Mouse (Mus musculus): ENCODE measurements around the gene Mas1. TPM values are rescaled to one million over a fixed set of nuclear protein-coding genes. Genes with fewer than 3 reads are reported as not detected.

The Mas1 gene
- polyA plus RNA-seq (2017; shearing (Covaris generic)) = not detected

GRCm38 (mm10) chr17:12868043-12868442, at the start of gene Mas1:
Gene Mas1, minus strand, starts transcription at chr17:12868143.

DNA sequence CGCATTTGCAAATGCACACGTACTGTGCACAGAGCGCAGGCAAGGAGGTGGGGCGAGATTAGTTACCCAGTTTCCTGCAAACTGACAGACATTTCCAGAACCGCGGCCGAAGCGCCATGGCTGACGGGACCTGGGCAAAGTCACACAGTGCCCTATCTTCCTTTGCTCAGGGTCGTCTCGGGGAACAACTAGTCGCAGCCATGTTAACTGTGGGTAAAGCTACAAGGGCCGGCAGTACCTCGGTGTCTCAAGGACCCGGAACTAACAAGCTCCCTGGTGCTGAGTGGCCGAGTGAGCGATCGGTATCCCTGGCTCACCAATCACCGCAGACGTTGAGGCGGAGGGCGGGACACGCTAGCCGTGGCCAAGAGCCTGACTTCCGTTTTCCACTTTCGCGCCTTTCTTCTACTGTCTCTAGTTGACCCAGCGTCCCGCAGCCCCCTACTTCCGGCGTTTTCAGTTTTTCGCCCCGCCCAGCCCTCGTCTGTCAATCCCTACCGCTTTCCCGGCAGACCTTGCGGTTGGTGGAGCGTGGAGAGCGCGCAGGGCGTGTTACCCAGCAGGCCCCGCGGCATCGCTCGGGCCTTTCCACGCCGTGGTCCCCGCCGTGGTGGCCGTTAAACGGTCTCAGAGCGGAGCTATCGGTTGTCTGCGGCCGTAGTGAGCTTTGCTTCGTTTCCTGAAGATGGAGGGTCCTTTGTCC, 48.1 kb upstream of the Mas1 start, which contains the start of gene Mrpl18:
Gene Mrpl18 (minus strand): TSS at position 465 of the 703 bp plus-strand sequence.

DNA sequence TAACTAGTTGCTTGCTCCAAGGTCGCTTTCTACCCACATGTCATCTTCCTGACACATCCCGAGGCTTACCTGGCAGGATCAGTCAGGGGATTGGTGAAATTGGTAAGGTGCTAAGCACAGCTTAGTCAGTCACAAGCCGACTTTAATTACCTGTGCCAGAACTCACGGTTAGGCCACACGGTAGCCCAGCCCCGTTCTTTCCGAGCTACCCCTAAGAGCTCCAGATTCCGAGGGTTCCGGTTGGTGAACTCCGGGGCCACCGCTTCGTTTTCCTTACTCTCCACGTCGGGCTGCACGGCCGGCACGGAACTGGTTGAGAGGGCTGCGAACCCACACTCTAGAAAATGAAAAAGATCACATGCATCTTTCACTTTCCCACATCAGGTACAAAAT, 47.5 kb upstream of the Mas1 start, which contains the start of gene Tcp1:
Gene Tcp1 (plus strand): TSS at position 214 of the 393 bp plus-strand sequence.

DNA sequence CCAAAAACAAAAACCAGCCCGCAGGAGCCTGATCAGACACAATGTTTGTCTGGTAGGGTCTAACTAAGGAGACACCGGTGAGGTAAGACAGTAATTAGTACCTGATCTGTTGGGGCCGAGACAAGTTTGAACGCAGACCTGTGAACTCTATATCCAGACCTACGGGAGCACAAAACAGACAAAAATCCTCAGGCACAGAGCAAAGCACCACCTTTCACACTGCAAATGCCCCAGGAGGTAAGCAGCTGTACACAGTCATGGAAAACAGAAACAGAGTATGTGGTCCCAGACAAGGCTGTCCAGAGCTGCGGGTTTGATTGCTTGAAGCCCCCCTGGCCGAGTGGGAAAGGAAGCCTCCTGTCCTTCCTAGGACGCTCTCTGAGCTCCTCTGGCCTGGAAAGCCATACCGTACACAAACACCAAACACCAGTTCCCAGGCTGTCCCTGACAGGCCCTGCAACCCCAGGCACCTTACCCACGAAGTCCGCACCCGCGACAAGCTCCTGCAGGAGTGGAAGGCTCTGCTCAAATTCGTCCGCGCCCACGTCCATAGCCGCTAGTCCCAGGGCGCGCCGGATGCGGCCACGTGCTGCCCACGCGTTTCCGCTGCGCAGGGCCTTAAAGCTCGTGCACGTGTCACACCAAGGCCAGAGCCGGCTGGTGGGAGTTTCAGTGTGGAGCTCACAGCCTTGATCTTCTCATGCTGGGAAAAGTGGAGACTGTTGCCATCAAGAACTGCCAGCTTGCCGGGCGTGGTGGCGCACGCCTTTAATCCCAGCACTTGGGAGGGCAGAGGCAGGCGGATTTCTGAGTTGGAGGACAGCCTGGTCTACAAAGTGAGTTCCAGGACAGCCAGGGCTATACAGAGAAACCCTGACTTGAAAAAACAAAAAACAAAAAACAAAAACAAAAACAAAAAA, 41.7 kb upstream of the Mas1 start, which contains the start of gene Pnldc1:
Gene Pnldc1 (minus strand): TSS at position 870 of the 920 bp plus-strand sequence.

DNA sequence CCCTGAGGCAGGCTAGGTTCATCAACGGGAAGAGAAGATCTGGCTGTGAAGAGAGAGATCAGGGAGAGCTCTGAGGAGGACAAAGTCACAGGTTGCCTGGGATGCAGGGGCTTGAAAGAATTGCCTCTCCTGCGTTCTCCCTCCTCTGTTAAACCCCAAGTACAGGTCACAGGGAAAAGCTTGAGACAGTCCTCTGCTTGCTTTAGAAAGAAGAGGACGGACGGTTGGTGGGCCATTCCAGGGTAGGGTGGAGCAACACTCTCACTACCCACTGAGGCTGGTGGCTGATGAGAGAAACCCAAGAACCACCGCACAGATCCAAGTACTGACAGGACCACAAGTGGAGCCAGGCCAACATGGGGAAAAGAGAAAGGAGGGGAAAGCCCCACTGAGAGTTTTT, 7.8 kb upstream of the Mas1 start, which contains the start of gene Mrgprh:
Gene Mrgprh (plus strand): TSS at position 301 of the 400 bp plus-strand sequence.

Other genes starting within 250 kb of the Mas1 start
- gene Slc22a1, start 192.3 kb downstream of the Mas1 start, polyA plus RNA-seq (2017; shearing (Covaris generic)) = under 1 TPM; 0.08 to 0.26 TPM
- gene Igf2r, start 98.5 kb downstream of the Mas1 start, polyA plus RNA-seq (2017; shearing (Covaris generic)) = 10 to 100 TPM; 36.0 to 37.5 TPM
- gene Mrgprh, start 7.9 kb upstream of the Mas1 start, polyA plus RNA-seq (2017; shearing (Covaris generic)) = not detected
- gene Pnldc1, start 42.1 kb upstream of the Mas1 start, polyA plus RNA-seq (2017; shearing (Covaris generic)) = under 1 TPM; 0.67 to 0.85 TPM
- gene Tcp1, start 47.6 kb upstream of the Mas1 start, polyA plus RNA-seq (2017; shearing (Covaris generic)) = 100 to 1,000 TPM; 188 to 268 TPM
- 100 to 1,000 TPM; 145 to 152 TPM for gene Mrpl18, start 48.2 kb upstream of the Mas1 start, polyA plus RNA-seq (2017; shearing (Covaris generic))
- 1 to 10 TPM in 1 of 2 experiments, under 1 TPM in 1; 0.35 to 4.4 TPM for gene Acat3, start 72.5 kb upstream of the Mas1 start, polyA plus RNA-seq (2017; shearing (Covaris generic))
- 10 to 100 TPM; 33.7 to 49.3 TPM for gene Acat2, start 92.6 kb upstream of the Mas1 start, polyA plus RNA-seq (2017; shearing (Covaris generic))
- 10 to 100 TPM; 87.4 to 88.3 TPM for gene Wtap, start 126.0 kb upstream of the Mas1 start, polyA plus RNA-seq (2017; shearing (Covaris generic))
- gene Sod2, start 138.7 kb upstream of the Mas1 start, polyA plus RNA-seq (2017; shearing (Covaris generic)) = 100 to 1,000 TPM; 107 to 120 TPM
- gene Gpr31b, start 184.2 kb upstream of the Mas1 start, polyA plus RNA-seq (2017; shearing (Covaris generic)) = not detected
- gene Tcp10b, start 193.0 kb upstream of the Mas1 start, polyA plus RNA-seq (2017; shearing (Covaris generic)) = under 1 TPM in 1 of 2 experiments, not detected in 1; 0.64 TPM